Mouse (Mus musculus): ENCODE measurements around the gene Selenon. TPM values are rescaled to one million over a fixed set of nuclear protein-coding genes. Genes with fewer than 3 reads are reported as not detected.
"Not testable (repeated sequence)": the region's sequence is repeated elsewhere in the genome, so short reads cannot be mapped to it uniquely, and the experiment has no call there.

Gene Selenon
- polyA plus RNA-seq, 1 experiment from 2014 or later = 16.7 TPM

DNA sequence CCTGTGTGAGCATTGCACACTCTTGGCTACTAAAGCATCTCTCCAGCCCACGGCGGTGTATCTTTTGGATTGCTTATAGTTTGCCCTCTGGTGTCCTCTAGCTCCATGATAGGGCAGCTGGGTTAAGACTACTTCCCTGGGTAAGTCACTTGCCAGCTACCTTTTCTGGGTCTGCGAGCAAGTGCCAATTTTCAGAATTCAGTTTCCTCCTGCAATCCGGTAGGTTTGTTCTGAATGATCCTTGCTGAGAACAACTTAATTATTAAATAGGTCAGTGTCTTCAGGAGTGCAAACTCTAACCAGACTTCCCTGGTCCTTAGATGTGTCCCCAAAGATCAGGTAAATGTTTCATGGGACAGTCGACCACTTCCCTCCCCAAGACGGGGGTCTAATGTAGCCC is 50.9 kb downstream of the Selenon start:
- no peak for ATAC-seq (ENCODE audit: low FRiP score)
- Histone ChIP-seq H3K4me2 (replicated peaks; ENCODE audit: low read depth, low read length) (no peak overlapping the region), H3K4me3 (ENCODE audit: low read depth, low read length) (no peak overlapping the region), H3K27ac (ENCODE audit: low read depth, low read length) (no peak overlapping the region), H3K9me3 (ENCODE audit: control insufficient read depth, low read length) (no peaks in the 10 kb centered on the region), H3K9ac (ENCODE audit: low read depth, low read length) (no peak overlapping the region), H3K36me3 (ENCODE audit: control insufficient read depth, insufficient read depth, low read length) (no peaks in the 10 kb centered on the region), H3K4me1 (replicated peaks; ENCODE audit: control insufficient read depth, insufficient read depth, low read length) (no peaks in the 10 kb centered on the region), H3K27me3 (ENCODE audit: control insufficient read depth, insufficient read depth, low read length) (no peaks in the 10 kb centered on the region)
- WGBS = 89% methylated on average over 6 of the region's 6 CpGs
- no peak for DNase-seq (ENCODE audit: low spot score)

- not testable (repeated sequence) for ATAC-seq (ENCODE audit: low FRiP score); H3K4me1 ChIP-seq (replicated peaks; ENCODE audit: control insufficient read depth, insufficient read depth, low read length); H3K36me3 ChIP-seq (ENCODE audit: control insufficient read depth, insufficient read depth, low read length); H3K9me3 ChIP-seq (ENCODE audit: control insufficient read depth, low read length); H3K4me3 ChIP-seq (ENCODE audit: low read depth, low read length); H3K4me2 ChIP-seq (replicated peaks; ENCODE audit: low read depth, low read length); H3K27me3 ChIP-seq (ENCODE audit: control insufficient read depth, insufficient read depth, low read length); H3K9ac ChIP-seq (ENCODE audit: low read depth, low read length); H3K27ac ChIP-seq (ENCODE audit: low read depth, low read length); DNase-seq (ENCODE audit: low spot score)
- 84% methylated on average over 6 of the region's 6 CpGs for WGBS
Measured at GRCm38 (mm10) chr4:134498983-134499382, 53.0 kb downstream of the Selenon start.

DNA sequence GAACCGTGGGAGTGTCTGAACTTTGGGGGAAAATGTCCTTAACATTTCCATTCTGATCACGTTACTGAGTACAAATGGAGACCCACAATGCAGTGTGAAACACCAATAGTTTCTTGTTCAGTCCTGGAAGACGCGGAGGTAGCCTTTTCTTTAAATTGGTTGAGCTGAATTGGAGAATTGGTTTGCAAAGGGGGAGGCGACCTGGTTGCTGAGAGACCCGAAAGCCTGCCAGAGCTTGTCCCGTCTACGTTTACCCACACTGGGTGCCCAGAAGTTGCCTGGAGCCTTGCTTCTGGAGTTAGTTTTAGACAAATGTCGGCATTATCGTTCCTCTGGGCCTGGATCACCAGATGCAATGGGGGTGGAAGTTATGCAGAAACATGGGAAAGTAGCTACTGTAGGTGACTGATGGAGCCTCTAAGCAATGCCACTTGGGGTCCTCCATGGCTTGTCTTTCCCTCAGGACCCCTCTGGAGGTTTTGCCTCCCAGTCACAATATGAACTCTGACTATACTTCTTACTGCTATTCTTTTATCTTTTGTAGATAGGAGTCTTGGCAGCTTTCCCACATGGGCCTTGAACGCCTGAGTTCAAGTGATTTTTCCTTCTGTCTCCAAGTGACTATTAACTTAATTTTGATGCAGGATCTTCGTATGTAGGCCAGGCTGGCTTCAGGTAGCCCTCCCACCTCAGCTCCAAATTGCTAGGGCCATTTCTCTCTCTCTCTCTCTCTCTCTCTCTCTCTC is 53.8 kb downstream of the Selenon start:
- no peaks in the 10 kb centered on the region for H3K27me3 ChIP-seq (ENCODE audit: control insufficient read depth, insufficient read depth, low read length)
- H3K4me3 ChIP-seq (ENCODE audit: low read depth, low read length) = no peak overlapping the region
- no peak overlapping the region for H3K9ac ChIP-seq (ENCODE audit: low read depth, low read length)
- no peaks in the 10 kb centered on the region for H3K9me3 ChIP-seq (ENCODE audit: control insufficient read depth, low read length)
- ATAC-seq (ENCODE audit: low FRiP score) (no peak), DNase-seq (ENCODE audit: low spot score) (no peak)
- H3K36me3 ChIP-seq (ENCODE audit: control insufficient read depth, insufficient read depth, low read length) = no peaks in the 10 kb centered on the region
- H3K4me1 ChIP-seq (replicated peaks; ENCODE audit: control insufficient read depth, insufficient read depth, low read length) = no peaks in the 10 kb centered on the region
- WGBS = 77% methylated on average over 12 of the region's 12 CpGs
- H3K4me2 ChIP-seq (replicated peaks; ENCODE audit: low read depth, low read length) = no peak overlapping the region
- H3K27ac ChIP-seq (ENCODE audit: low read depth, low read length) = no peak overlapping the region

- Histone ChIP-seq H3K36me3 (ENCODE audit: control insufficient read depth, insufficient read depth, low read length) (no peaks in the 10 kb centered on the region), H3K9me3 (ENCODE audit: control insufficient read depth, low read length) (no peaks in the 10 kb centered on the region), H3K27ac (ENCODE audit: low read depth, low read length) (no peak overlapping the region), H3K4me3 (ENCODE audit: low read depth, low read length) (peak overlapping the region; percentile 51), H3K4me2 (replicated peaks; ENCODE audit: low read depth, low read length) (peak overlapping the region; percentile 98), H3K9ac (ENCODE audit: low read depth, low read length) (peak overlapping the region; percentile 67), H3K4me1 (replicated peaks; ENCODE audit: control insufficient read depth, insufficient read depth, low read length) (no peaks in the 10 kb centered on the region), H3K27me3 (ENCODE audit: control insufficient read depth, insufficient read depth, low read length) (no peaks in the 10 kb centered on the region)
- 9% methylated on average over 6 of the region's 6 CpGs for WGBS
- ATAC-seq (ENCODE audit: low FRiP score) (no peak), DNase-seq (ENCODE audit: low spot score) (no peak)
Measured at GRCm38 (mm10) chr4:134497223-134497622, 54.7 kb downstream of the Selenon start.

- Histone ChIP-seq H3K36me3 (ENCODE audit: control insufficient read depth, insufficient read depth, low read length) (no peaks in the 10 kb centered on the region), H3K9me3 (ENCODE audit: control insufficient read depth, low read length) (no peaks in the 10 kb centered on the region), H3K27ac (ENCODE audit: low read depth, low read length) (no peak within 1 kb of the TSS), H3K9ac (ENCODE audit: low read depth, low read length) (peak within 1 kb of the TSS; percentile 67), H3K27me3 (ENCODE audit: control insufficient read depth, insufficient read depth, low read length) (no peaks in the 10 kb centered on the region), H3K4me1 (replicated peaks; ENCODE audit: control insufficient read depth, insufficient read depth, low read length) (no peaks in the 10 kb centered on the region), H3K4me2 (replicated peaks; ENCODE audit: low read depth, low read length) (peak within 1 kb of the TSS; percentile 98), H3K4me3 (ENCODE audit: low read depth, low read length) (peak within 1 kb of the TSS; percentile 51)
- peak; percentile 56 for DNase-seq (ENCODE audit: low spot score)
- ATAC-seq (ENCODE audit: low FRiP score) = peak; percentile 67
- 3% methylated on average over 35 of the region's 35 CpGs for WGBS
Measured at GRCm38 (mm10) chr4:134496595-134497210, 55.3 kb downstream of the Selenon start, which contains the start of gene Paqr7. Gene Paqr7, plus strand, starts transcription at chr4:134496697.

- Histone ChIP-seq H3K9ac (ENCODE audit: low read depth, low read length) (no peak overlapping the region), H3K27ac (ENCODE audit: low read depth, low read length) (no peak overlapping the region), H3K4me1 (replicated peaks; ENCODE audit: control insufficient read depth, insufficient read depth, low read length) (no peaks in the 10 kb centered on the region), H3K36me3 (ENCODE audit: control insufficient read depth, insufficient read depth, low read length) (no peaks in the 10 kb centered on the region), H3K4me3 (ENCODE audit: low read depth, low read length) (no peak overlapping the region), H3K4me2 (replicated peaks; ENCODE audit: low read depth, low read length) (no peak overlapping the region), H3K27me3 (ENCODE audit: control insufficient read depth, insufficient read depth, low read length) (no peaks in the 10 kb centered on the region), H3K9me3 (ENCODE audit: control insufficient read depth, low read length) (no peaks in the 10 kb centered on the region)
- no peak for DNase-seq (ENCODE audit: low spot score)
- WGBS = 70% methylated on average over 5 of the region's 5 CpGs
- no peak for ATAC-seq (ENCODE audit: low FRiP score)
Measured at GRCm38 (mm10) chr4:134495546-134495923, 56.4 kb downstream of the Selenon start.

- H3K27ac ChIP-seq (ENCODE audit: low read depth, low read length) = no peak overlapping the region
- DNase-seq (ENCODE audit: low spot score) (no peak), ATAC-seq (ENCODE audit: low FRiP score) (no peak)
- H3K9ac ChIP-seq (ENCODE audit: low read depth, low read length) = no peak overlapping the region
- WGBS = 72% methylated on average over 16 of the region's 16 CpGs
- H3K27me3 ChIP-seq (ENCODE audit: control insufficient read depth, insufficient read depth, low read length) = no peaks in the 10 kb centered on the region
- H3K4me1 ChIP-seq (replicated peaks; ENCODE audit: control insufficient read depth, insufficient read depth, low read length) = no peaks in the 10 kb centered on the region
- no peaks in the 10 kb centered on the region for H3K9me3 ChIP-seq (ENCODE audit: control insufficient read depth, low read length)
- no peak overlapping the region for H3K4me3 ChIP-seq (ENCODE audit: low read depth, low read length)
- no peaks in the 10 kb centered on the region for H3K36me3 ChIP-seq (ENCODE audit: control insufficient read depth, insufficient read depth, low read length)
- no peak overlapping the region for H3K4me2 ChIP-seq (replicated peaks; ENCODE audit: low read depth, low read length)
Measured at GRCm38 (mm10) chr4:134494780-134495545, 57.0 kb downstream of the Selenon start.

GRCm38 (mm10) chr4:134494161-134494560 is 57.8 kb downstream of the Selenon start:
- H3K36me3 ChIP-seq (ENCODE audit: control insufficient read depth, insufficient read depth, low read length); H3K4me2 ChIP-seq (replicated peaks; ENCODE audit: low read depth, low read length); H3K4me3 ChIP-seq (ENCODE audit: low read depth, low read length); DNase-seq (ENCODE audit: low spot score); H3K27ac ChIP-seq (ENCODE audit: low read depth, low read length); H3K4me1 ChIP-seq (replicated peaks; ENCODE audit: control insufficient read depth, insufficient read depth, low read length); H3K9ac ChIP-seq (ENCODE audit: low read depth, low read length); H3K9me3 ChIP-seq (ENCODE audit: control insufficient read depth, low read length); H3K27me3 ChIP-seq (ENCODE audit: control insufficient read depth, insufficient read depth, low read length); ATAC-seq (ENCODE audit: low FRiP score): not testable (repeated sequence)
- WGBS = 88% methylated on average over 6 of the region's 6 CpGs
